Mouse (Mus musculus): ENCODE results near the gene Aldh16a1.

- TF ChIP-seq CTCF (IDR thresholded peaks at IDR 0.05; ENCODE audit: low read depth) (no peak), EP300 (IDR thresholded peaks at IDR 0.05; ENCODE audit: low read depth) (no peak)
Observed at GRCm38 (mm10) chr7:45092048-45092447, 62.3 kb downstream of the Aldh16a1 start, which contains the start of gene Rcn3.
